Mouse (Mus musculus) natural killer cell, adult 2 months (primary cell): ENCODE data around the gene Slc35b4.

ENCODE experiments used
- DNase-seq, 2 experiments: peaks; one replicate each; pipeline ENCODE4 v3.0.0; 2022; ENCODE audit warnings: low spot score in 2 of 2

Slc35b4 gene

DNA sequence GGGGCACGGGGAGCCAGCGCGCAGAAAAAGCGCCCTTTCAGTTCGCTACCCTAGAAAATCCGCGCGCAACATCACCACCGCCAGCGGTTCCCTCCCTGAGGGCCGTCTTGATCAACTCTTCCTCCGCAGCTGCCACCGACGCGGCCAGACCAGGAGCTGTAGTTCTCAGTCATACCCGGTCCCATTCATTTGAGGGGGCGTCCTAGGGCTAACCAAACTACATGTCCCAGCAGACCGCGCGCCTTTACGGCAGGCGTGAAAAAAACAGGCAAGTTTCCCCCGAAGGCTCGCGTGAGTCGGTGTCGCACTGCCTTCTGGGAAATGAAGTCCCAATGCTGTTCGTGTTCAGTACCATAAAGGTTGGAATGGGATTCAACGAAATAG, at the start of gene Slc35b4:
Slc35b4 (minus strand) TSS at position 248 of the 384 bp plus-strand sequence.
- peak; percentile 90 to 91 for DNase-seq

- no peak for DNase-seq
These were observed 48.2 kb upstream of the Slc35b4 start for GRCm38 (mm10) chr6:34225004-34225599.

GRCm38 (mm10) chr6:34216450-34217319, 39.8 kb upstream of the Slc35b4 start:
- no peak for DNase-seq

GRCm38 (mm10) chr6:34205754-34206153, 28.8 kb upstream of the Slc35b4 start:
- no peak for DNase-seq

- peak in 1 of 2 experiments; percentile 9 for DNase-seq
These were observed 28.2 kb upstream of the Slc35b4 start for GRCm38 (mm10) chr6:34204971-34205572.

- DNase-seq = no peak
These were observed 26.6 kb upstream of the Slc35b4 start for GRCm38 (mm10) chr6:34203503-34203902.

- no peak for DNase-seq
These were observed 18.1 kb upstream of the Slc35b4 start for GRCm38 (mm10) chr6:34194981-34195380.

DNA sequence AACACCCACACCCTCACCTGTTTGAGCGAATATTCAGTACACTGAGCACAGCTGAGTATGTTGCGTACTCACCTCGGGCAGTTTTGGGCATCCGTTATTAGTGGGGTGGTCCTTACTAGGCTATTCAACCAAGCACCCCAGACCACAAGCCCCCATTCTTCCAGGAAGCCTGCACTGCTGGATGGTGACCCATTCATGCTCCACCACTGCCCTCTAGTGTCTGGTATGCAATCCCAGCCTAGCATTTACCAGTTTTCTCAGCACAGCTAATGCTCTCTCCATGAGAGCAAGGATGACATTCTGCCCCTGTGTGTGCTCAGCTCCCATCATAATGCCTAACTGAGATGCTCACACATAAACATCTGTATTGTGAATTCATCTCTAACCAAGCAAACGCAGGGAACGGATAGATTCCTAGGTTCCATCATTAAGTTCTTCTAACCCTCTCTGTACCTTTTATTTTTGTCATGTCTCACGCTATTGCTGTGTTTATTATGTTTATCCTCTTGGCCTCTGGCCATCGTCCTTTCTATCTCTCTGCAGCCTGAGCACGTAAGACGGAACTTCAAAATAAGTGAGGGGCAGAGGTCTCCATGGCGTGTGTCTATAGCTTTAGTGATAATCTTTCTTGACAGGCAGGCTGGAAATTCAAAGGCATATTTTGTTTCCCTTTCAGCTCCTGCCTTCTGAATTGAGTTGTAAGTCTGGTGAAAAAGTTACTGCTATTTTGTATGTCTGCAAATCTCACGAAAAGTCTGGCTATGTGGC, 17.0 kb upstream of the Slc35b4 start:
- peak; percentile 10 to 33 for DNase-seq

DNA sequence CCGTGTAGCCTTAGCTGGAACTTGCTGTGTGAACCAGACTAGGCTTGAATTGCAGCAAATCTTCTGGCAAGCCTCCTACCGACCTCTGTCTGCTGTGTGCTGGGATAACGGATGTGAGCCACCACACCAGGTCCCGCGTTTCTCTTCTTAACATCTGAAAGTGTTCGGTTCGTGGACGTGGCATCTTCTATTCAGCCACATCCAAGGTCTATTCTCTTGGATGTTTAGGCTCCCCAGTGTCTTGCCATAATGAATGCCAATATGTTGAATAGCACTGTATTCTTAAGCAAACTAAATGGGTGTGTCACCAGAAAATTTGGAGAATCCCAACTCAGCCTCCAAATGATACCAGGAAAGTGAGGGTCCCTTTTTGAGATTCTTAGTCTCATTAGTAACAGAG, 14.5 kb upstream of the Slc35b4 start:
- no peak for DNase-seq

- DNase-seq = no peak
These were observed 12.6 kb upstream of the Slc35b4 start for GRCm38 (mm10) chr6:34189494-34189893.

- DNase-seq = no peak
These were observed 11.2 kb upstream of the Slc35b4 start for GRCm38 (mm10) chr6:34187986-34188599.

DNA sequence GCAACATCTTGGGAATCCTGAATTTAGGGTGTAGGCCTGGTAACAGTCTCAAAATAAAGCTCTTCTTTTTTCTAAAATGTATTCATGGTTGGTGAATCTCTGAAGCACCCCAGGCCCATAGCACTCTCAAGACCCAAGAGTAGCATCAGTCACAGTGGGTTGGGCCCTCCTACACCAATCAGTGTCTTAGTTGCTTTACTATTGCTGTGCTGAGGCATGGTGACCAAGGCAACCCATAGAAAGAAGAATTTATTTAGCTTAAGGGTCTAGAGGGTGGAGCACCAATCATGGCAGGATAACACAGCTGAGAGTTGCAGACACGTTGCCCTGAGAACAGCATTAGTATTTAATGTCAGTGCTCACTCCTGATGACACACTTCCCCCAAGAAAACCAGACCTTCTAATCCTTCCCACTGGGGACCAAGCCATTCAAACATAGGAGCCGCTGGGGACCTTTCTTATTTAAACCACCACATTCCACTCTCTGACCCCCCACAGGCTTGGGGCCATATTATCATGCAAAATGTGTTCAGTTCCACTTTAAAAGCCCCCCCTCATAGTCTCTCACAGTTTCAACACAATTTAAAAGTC, 10.5 kb upstream of the Slc35b4 start:
- no peak for DNase-seq

GRCm38 (mm10) chr6:34183326-34183725, 6.4 kb upstream of the Slc35b4 start:
- no peak for DNase-seq

DNA sequence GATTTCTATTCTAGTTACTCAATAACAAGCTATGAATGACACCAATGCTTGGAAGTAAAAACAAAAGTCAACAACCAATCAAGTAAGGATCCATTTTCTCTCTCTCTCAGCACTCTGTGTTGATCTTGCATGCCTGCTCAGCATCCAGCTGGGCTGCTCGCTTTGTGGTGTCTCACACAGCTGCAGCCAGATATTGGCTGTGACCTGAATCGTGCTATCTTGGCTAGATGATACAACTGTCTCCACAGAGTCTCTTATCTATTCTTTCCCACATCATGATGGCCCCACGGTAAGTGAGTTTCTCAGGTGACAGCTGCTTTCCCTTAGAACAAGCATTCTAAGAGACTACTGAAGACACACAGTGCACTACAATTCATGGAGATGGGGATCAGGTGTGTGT, 5.0 kb upstream of the Slc35b4 start:
- DNase-seq = no peak

GRCm38 (mm10) chr6:34179911-34180310, 3.0 kb upstream of the Slc35b4 start:
- DNase-seq = no peak

DNA sequence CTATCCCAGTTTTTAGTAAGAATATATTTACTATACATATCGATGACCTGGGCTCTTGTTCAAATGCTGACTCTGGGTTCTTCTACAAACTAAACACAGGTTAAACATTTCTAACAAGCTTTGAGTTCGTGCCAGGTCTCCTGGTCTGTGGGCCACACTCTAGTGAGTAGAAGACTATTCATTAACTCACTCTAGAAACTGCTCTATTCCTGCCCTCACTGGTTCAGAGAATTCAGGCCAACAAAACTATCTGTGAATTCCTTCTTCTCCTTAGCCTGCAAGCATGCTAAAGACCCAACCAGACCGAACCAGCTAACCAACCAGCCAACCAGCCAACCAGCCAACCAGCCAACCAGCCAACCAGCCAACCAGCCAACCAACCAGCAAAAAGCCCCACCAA, 2.1 kb upstream of the Slc35b4 start:
- DNase-seq = no peak

- DNase-seq = peak; percentile 13 to 21
These were observed 624 bp downstream of the Slc35b4 start for GRCm38 (mm10) chr6:34176111-34176863.

DNA sequence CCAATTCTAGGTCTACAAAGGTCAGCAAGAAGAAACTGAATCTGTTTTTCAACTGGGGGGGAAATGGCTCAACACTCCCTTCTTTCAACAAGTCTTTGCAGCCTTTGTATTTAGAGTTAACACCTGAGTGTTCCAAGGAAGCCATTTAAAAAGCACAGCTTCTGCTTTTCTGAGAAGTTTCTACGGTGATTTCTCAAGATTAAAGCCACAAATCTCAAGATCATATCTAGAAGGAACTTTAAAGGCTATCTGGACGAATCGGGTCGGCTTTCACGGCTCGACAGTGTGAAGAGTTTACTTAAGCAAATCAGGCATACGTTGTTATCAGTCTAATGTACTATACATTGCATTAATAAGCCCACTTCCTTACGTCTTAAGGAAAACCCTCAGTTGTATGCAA, 2.2 kb downstream of the Slc35b4 start:
- no peak for DNase-seq

DNA sequence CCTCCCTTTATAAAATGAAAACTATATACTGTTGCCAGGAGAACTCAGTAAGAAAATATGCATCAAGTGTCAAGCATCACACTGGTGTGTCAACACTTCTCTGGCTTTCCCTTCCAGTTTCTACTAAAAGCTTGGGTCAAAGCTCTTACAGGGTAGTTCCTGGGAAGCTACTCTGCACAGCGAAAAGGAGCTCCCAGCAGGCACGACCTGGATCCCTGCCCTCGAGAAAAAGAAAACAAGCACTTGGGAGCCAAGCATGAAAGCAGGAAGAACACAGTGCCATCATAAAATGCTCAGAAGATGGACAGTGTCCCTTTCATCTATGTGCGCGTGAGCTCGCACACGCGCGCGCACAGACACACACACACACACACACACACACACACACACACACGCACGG, 3.7 kb downstream of the Slc35b4 start:
- DNase-seq = no peak

DNA sequence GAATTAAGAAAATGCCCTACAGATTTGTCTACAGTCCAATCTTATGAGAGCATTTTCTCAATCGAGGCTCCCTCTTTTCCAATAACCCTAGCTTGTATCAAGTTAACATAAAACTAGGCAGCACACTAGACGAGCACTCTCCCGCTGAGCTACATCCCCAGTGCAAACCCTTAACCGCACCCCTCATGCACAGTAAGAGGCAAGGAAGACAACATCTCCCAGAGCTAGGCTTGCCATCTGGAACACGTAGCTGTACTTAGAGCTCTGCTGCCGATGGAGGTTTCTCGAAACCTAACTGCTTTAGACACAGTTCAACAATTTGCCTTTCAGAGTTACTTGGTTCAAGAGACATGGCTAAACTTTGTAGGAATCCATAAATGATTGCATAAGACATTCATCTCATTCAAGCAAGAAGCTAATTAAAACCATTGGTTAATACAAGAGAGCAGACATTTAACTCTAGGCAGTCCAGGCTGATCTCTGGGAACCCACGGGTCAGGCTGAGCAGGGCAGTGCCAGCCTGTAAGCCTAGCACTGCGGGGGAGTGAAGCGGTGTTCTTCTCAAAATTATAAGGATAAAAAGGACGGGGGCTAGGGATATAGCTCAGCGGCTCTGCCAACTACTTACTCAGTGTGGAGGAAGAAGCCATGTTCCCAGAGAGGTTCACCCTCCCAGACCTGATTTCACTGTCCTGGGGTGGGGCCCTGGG, 5.0 kb downstream of the Slc35b4 start:
- DNase-seq = no peak
